Mouse (Mus musculus): ENCODE data around the gene Tmcc1.
A peak's percentile ranks its signal among the peaks of the same experiment; 100 is the strongest.

The Tmcc1 gene

DNA sequence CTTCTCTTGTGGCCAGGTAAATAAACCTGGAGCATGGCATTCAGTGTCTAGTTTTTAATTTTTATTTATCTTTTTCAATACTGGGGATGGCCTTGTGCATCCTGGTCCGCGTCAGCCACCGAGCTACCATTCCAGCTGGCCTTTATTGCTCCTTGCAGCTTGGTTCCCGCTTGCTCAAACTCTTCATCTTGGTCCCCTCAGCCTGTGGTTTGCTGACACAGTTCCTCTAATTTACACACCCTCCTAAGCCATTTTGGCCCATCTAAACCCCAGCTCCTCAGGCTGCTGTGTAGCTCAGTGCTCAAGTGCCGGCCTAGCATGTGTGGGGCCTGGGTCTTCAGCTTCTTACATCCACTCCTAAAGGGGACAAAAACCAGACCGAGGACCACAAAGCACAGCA lies 179.2 kb downstream of the Tmcc1 start:
- no peak for DNase-seq (ENCODE audit: low spot score)

DNA sequence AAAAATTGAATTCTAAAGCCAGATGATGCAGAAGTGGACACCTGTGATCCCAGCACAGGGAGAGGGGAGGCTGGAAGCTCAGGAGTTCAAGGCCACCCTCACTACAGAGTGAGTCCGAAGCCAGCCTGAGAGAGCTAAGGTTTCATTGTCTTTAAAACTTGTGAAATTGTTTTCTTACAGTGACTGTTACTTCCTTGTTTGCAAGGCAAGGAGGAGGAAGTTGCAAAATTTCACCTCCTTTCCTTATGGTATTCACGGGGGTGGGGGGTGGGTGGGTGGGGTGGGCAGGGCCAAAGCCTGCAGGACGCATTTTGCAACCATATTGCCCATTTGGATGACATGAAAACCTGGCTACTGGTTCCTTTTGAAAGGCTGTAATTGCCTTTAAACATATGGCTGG lies 179.6 kb downstream of the Tmcc1 start:
- DNase-seq (ENCODE audit: low spot score): no peak

DNA sequence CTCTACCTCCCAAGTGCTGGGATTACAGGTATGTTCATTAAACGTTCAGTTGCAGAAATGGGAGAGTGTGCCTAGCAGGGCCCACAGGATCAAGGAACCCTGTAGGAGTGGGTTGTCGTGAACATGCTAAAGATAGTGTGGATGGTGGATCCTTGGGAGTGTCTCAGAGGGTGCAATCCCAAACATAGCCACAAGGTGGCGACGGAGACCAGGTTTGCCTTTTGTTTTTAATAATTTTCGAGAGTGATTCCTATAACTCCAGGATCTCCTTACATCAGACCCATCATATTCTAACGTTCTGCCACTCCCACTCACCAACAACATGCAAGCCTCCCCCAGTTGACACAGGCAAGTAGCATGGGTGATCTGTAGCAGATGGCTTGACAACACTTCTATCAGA lies 182.7 kb downstream of the Tmcc1 start:
- DNase-seq (ENCODE audit: low spot score): peak; percentile 53

DNA sequence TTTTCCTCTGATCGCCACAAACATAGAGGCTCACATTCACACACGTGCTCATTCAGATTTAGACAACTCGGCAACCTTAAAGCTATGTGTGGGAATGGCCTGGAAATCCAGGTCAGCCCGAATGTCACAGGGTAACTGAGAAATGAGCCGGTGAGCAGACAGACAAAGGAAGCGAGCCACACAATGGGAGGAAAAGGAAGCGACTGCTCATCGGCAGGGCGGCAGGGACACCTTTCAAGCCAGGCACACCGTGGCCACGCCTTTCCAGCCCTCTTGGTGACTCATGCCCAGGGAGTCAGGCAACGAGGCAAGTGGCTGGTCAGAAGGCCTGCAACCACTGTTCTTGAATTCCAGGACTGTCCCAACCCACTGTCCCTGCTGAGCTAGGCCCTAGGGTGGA lies 183.9 kb downstream of the Tmcc1 start:
- DNase-seq (ENCODE audit: low spot score): no peak

DNA sequence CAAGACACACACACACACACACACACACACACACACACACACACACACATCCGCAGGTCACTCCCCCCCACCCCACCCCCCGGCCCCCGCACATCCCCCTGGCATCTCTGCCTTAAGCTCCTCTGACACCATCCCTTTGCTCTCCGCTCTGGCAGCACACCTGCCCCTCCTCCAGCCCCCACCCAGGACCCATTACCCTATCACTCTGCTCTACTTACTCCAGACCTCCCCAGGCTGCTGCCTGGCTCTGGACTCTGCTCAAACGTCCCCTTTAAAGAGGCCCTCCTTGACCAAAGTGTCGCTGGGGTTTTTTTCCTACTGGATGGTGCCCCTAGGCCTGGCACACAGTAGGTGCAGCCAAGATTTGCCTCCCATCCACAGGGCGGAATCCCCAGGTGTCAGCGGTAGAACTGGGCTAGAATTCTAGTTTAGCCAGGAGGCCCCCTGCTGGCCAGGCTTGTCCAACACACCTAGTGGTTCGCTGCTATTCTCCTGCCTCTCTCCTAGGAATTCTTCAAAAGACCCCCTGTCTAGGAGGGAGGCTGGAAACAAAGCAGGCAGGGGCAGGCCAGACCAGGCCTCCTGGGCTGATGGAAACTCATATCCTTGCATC lies 185.6 kb downstream of the Tmcc1 start:
- peak; percentile 32 for DNase-seq (ENCODE audit: low spot score)

DNA sequence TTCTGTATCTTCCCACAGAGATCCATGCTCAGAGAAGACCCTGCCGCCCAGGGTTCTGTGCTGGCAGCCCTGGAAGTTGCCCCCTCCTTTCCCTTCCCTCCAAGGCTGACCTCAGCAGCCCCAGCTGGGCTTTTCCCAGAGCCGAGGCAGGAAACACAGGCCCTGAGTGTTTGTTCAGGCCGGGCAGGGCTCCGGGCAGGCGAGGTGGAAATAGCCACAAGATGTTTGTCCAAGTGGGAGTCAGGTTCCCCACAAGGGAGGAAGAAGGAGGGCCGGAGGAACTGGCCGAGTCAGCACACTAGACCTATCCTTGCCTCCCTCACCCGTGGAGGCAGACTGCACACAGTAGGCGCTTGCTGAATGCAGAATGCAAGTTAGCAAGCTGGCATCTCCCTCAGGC lies 186.6 kb downstream of the Tmcc1 start:
- no peak for DNase-seq (ENCODE audit: low spot score)

DNA sequence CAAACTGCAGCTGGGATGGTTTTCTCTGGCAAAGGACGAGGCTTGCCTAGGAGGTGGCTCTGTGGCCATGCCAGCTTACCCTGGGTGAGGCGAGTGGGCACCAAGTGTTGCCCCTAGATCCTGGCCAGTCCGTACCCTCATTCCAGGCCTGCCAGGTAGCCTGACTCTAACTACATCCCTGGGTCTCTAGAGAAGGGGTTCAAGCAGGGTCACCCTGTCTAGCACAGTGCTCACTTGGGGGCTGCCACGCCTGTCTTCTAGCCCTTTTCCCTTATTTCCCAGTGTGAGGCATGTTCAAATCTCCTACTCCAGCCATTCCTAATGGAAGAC lies 187.4 kb downstream of the Tmcc1 start:
- DNase-seq (ENCODE audit: low spot score): no peak

DNA sequence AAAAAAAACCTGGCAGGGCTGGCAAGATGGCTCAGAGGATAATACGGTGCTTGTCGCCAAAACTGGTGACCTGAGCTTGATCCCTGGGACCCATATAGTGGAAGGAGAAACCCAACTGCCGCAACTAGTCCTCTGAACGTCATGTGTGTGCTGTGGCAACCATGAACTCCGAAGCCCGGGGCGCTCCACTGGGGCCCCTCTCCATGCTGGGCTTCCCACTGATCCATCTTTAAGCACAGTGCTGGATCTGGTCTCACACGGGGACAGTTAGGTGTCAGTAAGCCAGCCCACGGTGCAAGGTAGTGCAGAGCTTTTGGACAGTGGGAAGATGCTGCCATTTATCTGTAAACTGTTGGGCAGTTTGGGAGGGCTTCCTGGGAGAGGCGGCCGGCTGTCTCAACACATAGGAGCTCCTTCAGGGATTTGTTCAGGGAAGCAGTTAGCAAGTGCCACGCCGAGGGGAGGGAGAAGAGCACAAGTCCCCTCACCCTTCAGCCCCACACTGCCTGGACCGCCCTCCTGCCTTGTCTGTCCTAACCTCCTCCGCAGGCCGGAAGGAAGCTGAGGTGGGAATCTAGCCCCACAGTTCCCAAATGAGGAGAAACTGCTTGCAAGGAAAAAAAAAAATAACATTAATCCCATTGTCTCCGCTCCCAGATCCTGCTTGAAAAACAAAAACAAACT lies 187.9 kb downstream of the Tmcc1 start:
- no peak for DNase-seq (ENCODE audit: low spot score)

DNA sequence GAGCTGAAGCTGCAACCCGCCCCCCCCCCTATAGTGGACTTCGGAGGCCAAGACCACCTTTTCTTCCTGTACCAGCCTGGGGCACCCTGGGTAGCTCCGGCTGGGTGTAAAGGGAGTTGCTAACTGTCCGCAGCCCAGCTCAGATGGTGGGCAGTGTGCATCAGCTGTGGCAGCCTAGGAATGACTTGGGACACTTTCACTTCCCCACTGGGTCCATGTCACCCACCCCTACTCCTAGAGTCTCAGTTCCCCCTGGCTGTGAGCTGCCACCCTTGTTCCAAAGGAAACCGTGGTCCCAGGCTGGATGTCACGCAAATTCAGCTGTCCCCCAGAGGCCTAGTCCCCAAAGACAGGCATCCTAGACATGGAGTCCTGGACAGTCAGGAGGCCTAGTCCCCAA lies 188.6 kb downstream of the Tmcc1 start:
- DNase-seq (ENCODE audit: low spot score): no peak

DNA sequence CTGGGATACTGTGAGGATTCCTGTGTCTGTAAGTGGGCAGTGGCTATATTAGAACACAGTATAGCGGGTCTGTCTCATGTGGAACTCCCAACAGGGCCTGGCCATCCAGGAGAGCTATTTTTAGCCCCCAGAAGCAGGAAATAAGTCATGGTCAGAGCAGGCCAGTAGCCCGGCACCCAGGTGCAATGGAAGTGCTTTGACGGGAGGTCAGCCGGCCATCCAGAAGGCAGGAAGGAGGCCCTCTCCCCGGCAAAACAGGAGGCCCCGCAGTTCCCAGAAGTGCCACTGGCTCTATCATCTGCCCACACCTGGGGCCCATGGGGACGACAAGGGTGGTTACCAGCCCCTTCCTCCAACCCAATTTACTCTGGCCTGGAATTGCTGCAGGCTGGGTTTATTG lies 189.2 kb downstream of the Tmcc1 start:
- DNase-seq (ENCODE audit: low spot score): no peak

DNA sequence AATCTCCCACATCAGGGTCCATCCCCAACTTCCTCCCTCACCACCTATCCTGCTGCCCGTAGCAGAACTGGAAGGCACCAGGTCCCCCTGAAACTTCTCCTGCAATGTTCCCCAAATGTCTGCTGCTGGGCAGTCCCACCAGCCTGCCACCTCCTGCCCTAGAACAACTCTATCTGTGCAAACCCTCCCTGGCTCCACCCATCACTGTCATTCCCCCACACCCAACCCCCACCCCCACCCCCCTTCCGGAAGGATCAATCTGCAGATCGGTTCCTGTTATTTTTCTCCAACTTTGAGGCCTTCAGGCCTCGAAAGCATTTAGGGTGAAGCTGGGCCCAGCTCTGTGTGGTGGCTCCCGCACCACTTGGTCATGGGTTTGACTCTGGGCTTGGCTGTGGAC lies 189.8 kb downstream of the Tmcc1 start:
- no peak for DNase-seq (ENCODE audit: low spot score)

DNA sequence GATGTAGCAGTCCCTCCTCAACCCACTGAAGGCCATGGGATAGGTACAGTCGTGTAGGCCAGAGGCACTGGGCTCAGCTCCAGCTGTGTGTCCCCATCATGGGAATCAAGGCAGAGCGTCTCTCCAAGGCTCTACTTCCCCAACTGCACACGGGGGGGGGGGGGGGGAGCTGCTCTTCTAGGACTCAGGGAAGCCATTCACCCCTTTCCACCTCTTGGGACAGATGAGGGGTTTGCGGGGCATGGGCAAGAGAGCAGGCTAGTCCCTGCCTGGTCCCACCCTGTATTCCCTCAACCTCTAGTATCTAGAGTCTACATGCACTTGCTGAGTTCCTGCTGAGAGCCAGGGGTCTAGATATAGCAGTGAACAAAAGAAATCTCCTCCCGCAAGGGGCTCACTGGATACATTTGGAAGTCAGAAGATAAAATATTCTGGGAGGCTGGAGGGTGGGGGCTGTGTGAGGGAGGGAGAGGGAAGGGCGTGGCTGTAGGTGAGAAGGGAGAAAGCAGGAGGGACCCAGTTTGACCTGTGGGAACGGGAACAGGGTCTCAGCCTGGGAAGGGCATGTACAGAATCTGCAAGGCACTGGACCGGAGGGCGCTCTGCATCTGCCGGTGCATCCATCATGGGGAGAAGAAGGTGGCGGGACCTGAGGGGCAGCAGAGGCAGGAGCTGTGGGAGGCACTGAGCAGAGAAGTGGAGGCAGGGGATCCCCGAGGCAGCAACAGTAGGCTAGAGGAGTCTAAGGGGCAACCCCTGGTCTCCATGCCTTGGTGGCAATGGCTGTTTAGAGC lies 190.8 kb downstream of the Tmcc1 start:
- DNase-seq (ENCODE audit: low spot score): no peak

DNA sequence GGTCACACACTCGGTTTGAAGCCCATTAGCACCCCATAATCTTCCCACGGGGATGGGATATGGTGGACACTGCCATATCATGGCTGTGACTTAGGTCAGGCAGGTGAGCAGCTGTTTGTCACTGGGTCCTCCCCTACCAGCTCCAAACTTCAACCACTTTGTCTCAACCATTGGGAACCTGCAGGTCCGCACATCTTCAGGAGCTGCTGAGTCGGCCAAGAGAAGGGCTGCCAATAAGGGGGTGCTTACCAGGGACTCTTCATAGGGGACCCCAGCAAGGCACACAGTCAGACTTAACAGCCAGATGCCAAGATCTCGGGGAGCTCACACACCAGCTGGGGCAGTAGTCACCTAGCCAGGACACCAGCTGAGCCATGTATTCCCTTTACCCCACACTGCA lies 192.4 kb downstream of the Tmcc1 start:
- DNase-seq (ENCODE audit: low spot score): no peak

DNA sequence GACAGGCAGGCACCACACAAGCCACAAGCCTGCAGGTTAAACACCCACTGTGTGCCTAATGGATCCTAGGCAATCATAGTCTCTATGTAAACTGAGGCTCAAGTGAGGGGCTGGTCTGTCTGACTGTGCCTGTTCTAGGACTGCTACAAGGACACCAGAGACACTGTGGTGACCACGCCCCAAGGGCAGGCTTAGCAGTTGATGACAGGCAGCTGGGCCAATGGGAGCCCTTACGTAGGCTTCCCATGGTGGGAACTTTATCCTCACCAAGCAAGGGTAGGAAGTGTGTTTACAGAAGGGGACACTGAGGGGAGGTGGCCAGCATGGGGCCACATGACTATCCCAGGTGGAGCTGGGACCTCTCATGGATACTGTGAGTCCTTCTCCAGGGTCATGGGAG lies 194.1 kb downstream of the Tmcc1 start:
- no peak for DNase-seq (ENCODE audit: low spot score)

DNA sequence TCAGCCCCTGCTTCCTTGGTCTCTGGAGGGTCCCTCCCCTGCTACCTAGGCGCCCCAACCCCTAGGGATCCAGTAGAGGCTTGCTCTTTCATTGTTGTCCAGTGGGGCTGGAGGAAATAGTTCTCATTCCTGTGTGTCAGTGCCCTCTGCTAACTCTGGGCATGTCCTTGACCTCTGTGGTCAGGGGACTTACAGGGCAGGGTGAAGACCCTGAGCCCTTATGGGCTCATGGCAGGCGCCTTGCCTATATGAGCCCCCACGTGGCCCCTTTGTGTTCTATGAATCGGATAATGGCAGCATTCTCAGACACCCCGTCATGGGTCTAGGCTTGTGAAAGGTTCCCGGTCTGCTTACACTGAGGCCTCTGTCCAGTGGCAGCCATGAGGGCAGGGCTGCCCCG lies 194.5 kb downstream of the Tmcc1 start:
- DNase-seq (ENCODE audit: low spot score): no peak

DNA sequence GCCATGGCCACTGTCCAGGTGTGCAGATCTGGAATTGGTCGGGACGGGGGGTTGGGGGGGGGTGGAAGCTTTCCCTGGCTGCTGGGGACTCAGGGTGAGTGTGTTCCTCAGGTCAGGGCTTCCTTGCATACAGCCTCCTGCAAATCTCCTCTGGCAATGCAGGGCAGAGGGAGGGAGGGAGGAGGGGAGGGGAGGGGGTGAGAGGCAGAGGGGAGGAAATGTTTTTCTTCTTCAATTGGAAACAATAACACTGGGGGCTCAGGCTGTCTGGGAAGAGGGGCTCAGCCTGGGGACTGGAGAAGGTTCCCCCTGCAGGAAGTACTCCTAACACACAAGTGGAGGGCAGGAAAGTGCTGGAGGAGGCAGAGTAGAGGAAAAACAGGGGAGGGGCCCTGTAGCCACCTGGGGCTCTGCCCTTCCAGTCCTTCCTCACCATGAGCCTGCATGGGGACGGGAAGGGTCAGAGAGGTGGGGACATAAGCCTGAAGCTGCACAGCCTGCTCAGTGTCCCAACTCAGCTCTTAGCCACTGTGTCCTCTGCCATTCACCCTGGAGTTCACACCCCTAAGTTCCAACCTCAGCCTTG lies 195.5 kb downstream of the Tmcc1 start:
- DNase-seq (ENCODE audit: low spot score): no peak

DNA sequence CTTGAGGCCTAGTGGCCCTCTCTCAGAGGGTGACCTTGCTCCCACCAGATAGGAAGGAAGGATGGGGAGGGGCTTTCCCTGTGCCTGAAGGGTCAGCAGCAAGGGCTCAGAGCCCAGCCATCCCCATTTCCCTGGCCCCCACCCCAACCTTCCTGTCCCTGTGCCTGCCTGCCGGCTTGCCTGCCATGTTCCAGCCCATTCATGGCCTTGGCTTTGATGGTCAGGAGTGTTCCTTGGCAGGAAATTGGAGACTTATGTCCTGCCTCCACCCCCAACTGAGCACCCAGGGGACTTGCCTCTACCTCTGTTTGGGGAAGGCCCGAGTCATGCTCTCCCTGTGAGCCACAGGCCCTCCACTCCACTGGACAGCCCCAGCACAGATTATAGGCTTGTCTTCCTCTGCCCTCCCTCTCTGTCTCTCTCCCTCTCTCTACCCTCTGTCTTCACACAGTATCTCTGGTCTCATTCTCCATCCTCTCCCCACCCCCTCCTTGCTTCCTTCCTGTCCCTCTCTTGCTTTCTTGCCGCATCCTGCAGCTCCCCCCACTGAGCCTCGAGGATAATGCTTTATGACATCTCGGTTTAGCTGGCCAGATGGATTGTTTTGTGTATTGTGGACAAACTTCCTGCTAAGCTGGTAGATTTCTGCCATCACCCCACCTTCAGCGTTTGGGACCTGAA lies 197.0 kb downstream of the Tmcc1 start:
- DNase-seq (ENCODE audit: low spot score): no peak

DNA sequence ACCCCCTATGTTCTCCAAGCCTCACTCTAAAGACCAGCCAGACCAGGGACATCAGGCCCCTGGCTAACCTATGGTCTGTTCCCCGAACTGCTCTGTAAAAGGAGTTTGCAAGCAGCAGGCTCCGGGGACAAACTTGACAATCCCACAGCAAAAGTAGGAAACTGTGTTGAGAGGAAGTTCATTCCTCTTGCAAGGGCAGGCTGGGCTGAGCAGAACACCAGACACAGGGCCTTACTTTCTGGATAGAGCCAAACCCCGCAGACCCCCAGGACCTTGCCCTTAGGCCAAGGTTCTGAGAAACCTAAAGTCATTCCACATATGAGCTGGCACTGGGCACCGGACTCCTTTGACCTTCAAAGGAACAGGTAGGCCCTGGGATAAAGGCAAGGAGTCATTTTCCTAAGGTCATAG lies 197.8 kb downstream of the Tmcc1 start:
- no peak for DNase-seq (ENCODE audit: low spot score)

DNA sequence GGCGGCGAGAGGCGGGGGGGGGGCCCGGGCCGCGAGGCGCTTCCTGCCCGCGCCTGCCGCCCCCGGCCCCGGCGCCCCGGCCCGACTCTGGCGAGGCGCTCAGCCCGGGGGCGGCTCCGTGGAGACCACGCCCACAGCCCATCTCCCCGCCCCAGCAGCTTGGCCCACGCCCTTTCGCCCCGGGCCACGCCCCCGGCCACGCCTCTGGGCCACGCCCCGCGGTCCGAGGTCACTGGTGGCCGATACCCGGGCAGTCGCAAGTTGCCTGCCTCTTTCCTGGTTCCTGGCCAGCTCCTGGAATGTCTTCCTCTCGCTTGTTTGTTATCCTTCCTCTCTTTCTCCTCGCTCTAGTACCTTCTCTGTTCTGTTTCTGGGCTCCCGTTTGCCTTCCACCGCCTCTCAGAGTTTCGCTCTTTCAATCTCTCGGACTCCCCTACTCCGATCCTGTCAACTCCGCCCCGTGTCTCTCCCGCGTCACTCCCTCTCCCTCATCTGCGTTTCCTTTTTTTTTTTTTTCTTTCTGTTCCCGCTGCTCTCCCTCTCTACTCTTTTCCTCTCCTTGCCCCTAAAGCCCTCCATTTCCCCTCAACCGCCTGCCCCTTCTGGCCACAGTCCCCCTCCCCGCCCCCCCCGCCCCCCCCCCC lies 198.3 kb downstream of the Tmcc1 start, which contains the start of gene Plxnd1:
TSS of gene Plxnd1 (minus strand) at position 129 of the 644 bp plus-strand sequence.
- peak; percentile 77 for DNase-seq (ENCODE audit: low spot score)

DNA sequence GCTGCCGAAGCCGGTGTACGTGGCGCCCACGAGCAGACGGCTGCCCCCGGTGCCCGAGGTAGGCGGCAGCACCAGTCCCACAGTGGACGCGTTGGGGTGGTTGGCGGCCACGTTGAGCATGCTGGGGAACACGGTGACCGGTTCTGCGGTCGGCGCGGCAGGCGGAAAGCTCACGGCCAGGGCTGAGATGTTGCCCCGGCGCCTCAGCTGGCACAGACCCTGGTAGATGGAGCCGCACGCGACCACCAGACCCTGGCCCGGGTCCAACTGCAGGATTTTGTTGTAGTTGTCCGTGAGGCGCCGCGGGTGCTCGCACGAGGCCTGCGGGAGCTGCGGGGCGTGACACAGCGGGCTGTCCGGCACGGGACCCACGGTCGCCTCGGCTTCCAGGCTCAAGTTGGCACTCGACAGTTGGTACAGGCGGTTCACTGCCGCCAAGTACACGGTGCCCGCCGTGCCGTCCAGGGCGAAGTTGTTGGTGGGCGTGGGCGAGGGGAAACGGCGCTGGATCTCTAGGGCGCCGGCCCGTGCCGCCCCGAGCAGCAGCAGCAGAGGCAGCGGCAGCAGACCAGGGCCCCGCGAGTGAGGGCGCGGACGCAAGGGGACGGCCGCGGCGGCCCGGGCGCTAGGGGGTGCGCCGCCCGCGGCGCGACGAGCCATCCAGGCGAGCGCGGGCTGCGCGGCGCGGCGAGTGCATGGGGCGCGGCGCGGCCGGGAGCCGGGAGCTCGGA lies 199.0 kb downstream of the Tmcc1 start:
- no peak for DNase-seq (ENCODE audit: low spot score)

DNA sequence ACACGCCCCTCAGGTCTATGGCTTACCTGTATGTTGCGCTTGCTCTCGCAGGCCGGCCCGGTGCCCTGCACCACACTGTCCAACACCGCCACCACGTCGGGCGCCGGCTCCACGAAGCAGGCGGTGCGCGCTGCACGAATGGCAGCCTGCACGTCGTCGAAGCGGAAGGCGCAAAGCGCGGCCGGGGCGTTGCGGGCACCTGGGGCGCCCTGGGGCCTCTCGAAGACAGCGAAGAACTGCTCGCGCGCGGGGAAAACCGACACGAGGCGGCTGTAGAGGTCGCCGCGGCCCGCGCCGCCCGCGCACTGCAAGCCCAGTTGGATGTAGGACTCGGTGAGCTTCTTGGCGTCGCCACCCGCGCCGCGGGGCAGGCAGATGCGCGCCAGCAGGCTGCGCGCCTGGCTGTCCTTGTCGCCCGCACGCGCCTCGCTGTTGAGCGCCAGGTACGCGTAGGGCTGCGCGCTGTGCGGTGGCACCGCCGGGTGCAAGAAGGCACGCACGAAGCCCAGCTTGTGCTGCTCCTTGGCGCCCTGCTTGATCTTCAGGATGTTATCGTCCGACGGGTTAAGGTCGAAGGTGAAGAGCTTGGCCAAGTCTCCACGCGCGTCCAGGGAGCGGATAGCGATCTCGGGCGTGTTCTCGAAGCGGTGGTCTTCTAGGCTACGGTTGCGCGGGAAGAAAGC lies 199.7 kb downstream of the Tmcc1 start:
- no peak for DNase-seq (ENCODE audit: low spot score)
